9 mouse cellular contexts compared by ENCODE assay signal in the genomic region with DNA sequence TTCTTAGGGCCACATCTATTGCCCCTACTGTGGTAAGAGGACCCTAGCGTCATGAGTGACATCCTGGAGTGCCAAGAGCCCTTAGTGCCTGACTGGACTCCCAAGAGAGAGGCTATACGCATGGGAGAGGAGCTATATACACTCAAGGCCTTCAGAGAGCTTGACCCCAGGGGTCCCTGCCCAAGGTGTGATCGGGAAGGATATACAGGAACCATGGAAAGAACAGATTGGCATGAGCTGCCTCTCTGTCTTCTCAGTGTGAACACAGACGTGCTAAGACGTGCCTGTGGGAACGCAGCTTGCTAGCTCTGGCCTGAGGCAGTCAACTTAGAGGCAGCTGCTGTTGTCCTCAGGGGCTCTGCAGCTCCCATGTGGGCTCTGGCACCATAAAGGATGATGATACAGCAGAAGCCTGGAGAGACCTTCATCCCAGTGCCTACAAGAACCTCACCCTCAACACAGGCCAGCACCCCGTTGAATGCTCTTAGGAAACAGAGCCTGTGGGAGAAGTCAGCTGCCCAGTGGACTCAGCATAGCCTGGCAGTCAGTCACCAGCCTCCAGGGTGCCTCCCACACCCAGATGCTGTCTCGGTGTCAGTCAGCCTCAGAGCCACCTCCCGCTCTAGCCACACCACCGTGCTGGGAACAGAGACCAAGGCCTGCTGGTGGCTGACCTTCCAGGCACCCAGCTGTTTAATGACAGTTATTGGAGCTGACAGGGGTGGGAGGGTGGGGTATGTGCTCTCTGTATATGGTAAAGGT. TPM values are rescaled to one million over a fixed set of nuclear protein-coding genes. Genes with fewer than 3 reads are reported as not detected.
DNase-seq lines count a peak whose midpoint lies in the region; ATAC-seq and TF ChIP-seq lines count a peak whose summit lies in the region.
"Had no signal": no experiment of that assay in that cellular context is flagged by ENCODE, and none has a peak within 500 bp of the region (broad histone marks: within the 10 kb centered on the region; RNA-seq: fewer than 3 reads in every experiment).

No protein-coding gene starts in this region.

- H3K4me3 ChIP-seq in heart, adult 2 months, result no peak overlapping the region
- H3K4me3 ChIP-seq in layer of hippocampus, adult 2 months, result no peak overlapping the region
- no peak overlapping the region for H3K4me3 ChIP-seq in embryonic facial prominence, embryonic 10.5 days
- H3K4me3 ChIP-seq in myocyte, result no peak overlapping the region

- H3K27me3 ChIP-seq in heart, adult 2 months (ENCODE audit: control insufficient read depth, insufficient read depth, low read length), result no peaks in the 10 kb centered on the region
- no peaks in the 10 kb centered on the region; the same call in none of the 2 replicates for H3K27me3 ChIP-seq in embryonic facial prominence, embryonic 10.5 days (replicated peaks; ENCODE audit: low read depth, poor library complexity, severe bottlenecking)
- no peaks in the 10 kb centered on the region for H3K27me3 ChIP-seq in myocyte (ENCODE audit: control insufficient read depth, insufficient read depth, insufficient read length)

- no peaks in the 10 kb centered on the region for H3K79me2 ChIP-seq in heart, adult 2 months (replicated peaks; ENCODE audit: control insufficient read depth, insufficient read depth, low read length)
- H3K79me2 ChIP-seq in myocyte (ENCODE audit: control insufficient read depth, insufficient read depth), result no peaks in the 10 kb centered on the region

- H3K9me3 ChIP-seq in embryonic facial prominence, embryonic 10.5 days, result no peaks in the 10 kb centered on the region

- no peak for DNase-seq in heart, adult 2 months
- no peak for DNase-seq in heart, postnatal 25 days (ENCODE audit: low spot score)
- no peak for DNase-seq in layer of hippocampus, adult 2 months (ENCODE audit: low spot score in 2 of 2)
- no peak for DNase-seq in layer of hippocampus, adult 11-12 months (ENCODE audit: low spot score)
- no peak for DNase-seq in embryonic facial prominence, embryonic 10.5 days (ENCODE audit: low spot score)
- DNase-seq: retina, postnatal 1 day had no signal

- no peak for TF ChIP-seq CTCF in heart, adult 2 months (IDR thresholded peaks at IDR 0.05)
- TF ChIP-seq CTCF in layer of hippocampus, adult 2 months (conservative IDR thresholded peaks at IDR 0.05), result no peak

- peaks cover 46% of the 10 kb centered on the region for H3K4me1 ChIP-seq in heart, adult 2 months (ENCODE audit: control insufficient read depth, insufficient read depth, low read length)
- H3K4me1 ChIP-seq in embryonic facial prominence, embryonic 10.5 days, result peaks cover 65% of the 10 kb centered on the region

- 0 out of 2 replicates have a peak overlapping the region, but pooled peaks have one; percentile 4 for H3K9ac ChIP-seq in heart, adult 2 months (ENCODE audit: low read depth, low read length)

- ATAC-seq in monocyte, adult 5-6 weeks (replicated peaks; ENCODE audit: insufficient number of reproducible peaks, low FRiP score, low TSS enrichment, poor library complexity, severe bottlenecking), result no peak

- TF ChIP-seq EP300 in heart, adult 2 months (IDR thresholded peaks at IDR 0.05; ENCODE audit: insufficient read depth, low read depth, low read length), result no peak

- intact Hi-C loops in heart, adult 2 months (cut with DNase I), result loop anchor here (2.0 to 5.0 kb wide), 3 partner anchors 19 to 36 kb away; no protein-coding TSS in a partner anchor
- intact Hi-C loops in heart, postnatal 25 days (cut with DNase I), result loop anchor here (2.0 kb wide), 1 partner anchor 41 kb away; no protein-coding TSS in a partner anchor

- no peak overlapping the region for H3K4me2 ChIP-seq in myocyte (ENCODE audit: low read depth)

- peak overlapping the region; percentile 90 for H3K27ac ChIP-seq in heart, adult 2 months
- peak overlapping the region; percentile 86 for H3K27ac ChIP-seq in layer of hippocampus, adult 2 months
- H3K27ac ChIP-seq in embryonic facial prominence, embryonic 10.5 days (replicated peaks), result peak overlapping the region; percentile 54
- H3K27ac ChIP-seq: macrophage had no signal

- no peak overlapping the region for H3ac ChIP-seq in myocyte (ENCODE audit: control insufficient read depth, insufficient read length)

- TF ChIP-seq POLR2A in heart, adult 2 months (IDR thresholded peaks at IDR 0.05; ENCODE audit: insufficient read depth, low read depth, low read length), result no peak
- no peak for TF ChIP-seq POLR2A in myocyte (IDR thresholded peaks at IDR 0.05; ENCODE audit: insufficient read length, low read depth)

- WGBS in heart, adult 2 months, result 59% methylated on average over 10 of the region's 10 CpGs
- WGBS in embryonic facial prominence, embryonic 10.5 days, result 63% methylated on average over 10 of the region's 10 CpGs

- peaks cover 9% of the 10 kb centered on the region for H3K36me3 ChIP-seq in heart, adult 2 months (ENCODE audit: control insufficient read depth, insufficient read depth, low read length)
- H3K36me3 ChIP-seq in embryonic facial prominence, embryonic 10.5 days (replicated peaks), result no peaks in the 10 kb centered on the region
- no peaks in the 10 kb centered on the region for H3K36me3 ChIP-seq in myocyte (ENCODE audit: control insufficient read depth, insufficient read depth)

TF ChIP-seq in myocyte, 11 proteins besides CTCF, POLR2A, EP300 and RAD21:
- peak in 2 of 3 experiments; percentile 45 to 67 for TF ChIP-seq MYOG (IDR thresholded peaks at IDR 0.05; ENCODE audit: control insufficient read depth in 1 of 3, insufficient read depth in 1 of 3, insufficient read length in 2 of 3, low read depth in 2 of 3)
- no peak for TF ChIP-seq POLR2AphosphoS2 (IDR thresholded peaks at IDR 0.05; ENCODE audit: insufficient read length, low read depth)
- TF ChIP-seq MYOD1 (IDR thresholded peaks at IDR 0.05; ENCODE audit: control insufficient read depth in 1 of 3, insufficient read length in 2 of 3, low read depth in 2 of 3), result peak; percentile 9 to 84 (median 26)

RNA-seq across cellular contexts. Expression of gene Abtb1, which starts 55.8 kb away (rescaled TPM):
- 10 to 100 TPM; 19.7 to 22.7 TPM for total RNA-seq in heart, adult 2 months (2021)
- polyA plus RNA-seq in heart, adult 2 months (2012; rRNA removed), result 46.2 and 46.7 TPM in 2 replicates
- 10 to 100 TPM; 21.9 to 23.3 TPM for total RNA-seq in heart, postnatal 25 days (2021)
- 10 to 100 TPM; 33.4 to 37.1 TPM for total RNA-seq in layer of hippocampus, adult 2 months (2021)
- polyA plus RNA-seq in embryonic facial prominence, embryonic 10.5 days (2016; fragmentation: Nextera tagmentation; extraction: Ambion mirVana), result 25.2 and 26.4 TPM in 2 replicates
- polyA plus RNA-seq in myocyte (2012; fragmentation: generic; extraction: Trizol), result 23.6 TPM
- total RNA-seq in monocyte, adult 5-6 weeks (2017), result 32.9 to 52.6 TPM (median 51.6 TPM) in 3 replicates
